Mouse (Mus musculus): ENCODE measurements around the gene Zfp683.

GRCm38 (mm10) chr4:134087412-134087811 is 33.8 kb downstream of the Zfp683 start:
- TF ChIP-seq CTCF (conservative IDR thresholded peaks at IDR 0.05; ENCODE audit: low read length) (peak; percentile 85), POU5F1 (IDR thresholded peaks at IDR 0.05; ENCODE audit: borderline replicate concordance, low read length) (no peak), NANOG (IDR thresholded peaks at IDR 0.05; ENCODE audit: borderline replicate concordance, low read length) (no peak)
